Mouse (Mus musculus) stomach, embryonic 14.5 days (tissue): ENCODE measurements around the gene Cd52. TPM values are rescaled to one million over a fixed set of nuclear protein-coding genes. Genes with fewer than 3 reads are reported as not detected.

Source experiments
- ATAC-seq: fragments of 200-750 bp; cut with Nextera tagmentation; 2 replicates; pipeline ENCODE4 v1.8.0; 2017; ENCODE audit warnings: low read depth, moderate TSS enrichment; ENCODE audit not compliant: insufficient number of reproducible peaks, insufficient read depth, low FRiP score
- H3K27ac ChIP-seq: fragments of 300-500 bp; sonication (generic); 2 replicates; pipeline ENCODE4 v1.5.1; 2014; ENCODE audit warnings: mild to moderate bottlenecking, low read length, moderate library complexity, mixed read lengths
- H3K27me3 ChIP-seq: fragments of 300-500 bp; sonication (generic); 2 replicates; pipeline ENCODE4 v1.6.1; 2014; ENCODE audit warnings: low read length, control low read depth, mixed read lengths; ENCODE audit not compliant: control insufficient read depth, insufficient read depth
- H3K36me3 ChIP-seq: fragments of 300-500 bp; sonication (generic); 2 replicates; pipeline ENCODE4 v1.6.1; 2014; ENCODE audit warnings: mild to moderate bottlenecking, control low read depth, low read length, moderate library complexity, mixed read lengths; ENCODE audit not compliant: control insufficient read depth, insufficient read depth
- H3K4me1 ChIP-seq: fragments of 300-500 bp; sonication (generic); 2 replicates; pipeline ENCODE4 v1.6.1; 2014; ENCODE audit warnings: low read length, control low read depth, mixed read lengths; ENCODE audit not compliant: control insufficient read depth, insufficient read depth
- H3K4me2 ChIP-seq: fragments of 300-500 bp; sonication (generic); replicated peaks from 2 replicates; pipeline ENCODE4 v1.6.1; 2014; ENCODE audit warnings: low read depth, low read length, control low read depth
- H3K4me3 ChIP-seq: fragments of 300-500 bp; sonication (generic); 2 replicates; pipeline ENCODE4 v1.5.1; 2014; ENCODE audit warnings: low read depth, low read length, control low read depth
- H3K9ac ChIP-seq: fragments of 300-500 bp; sonication (generic); replicated peaks from 2 replicates; pipeline ENCODE4 v1.6.1; 2014; ENCODE audit warnings: low read depth, mild to moderate bottlenecking, control low read depth, low read length, moderate library complexity, mixed read lengths
- H3K9me3 ChIP-seq: fragments of 300-500 bp; sonication (generic); 2 replicates; pipeline ENCODE4 v1.6.1; 2016; ENCODE audit warnings: low read depth, low read length, control low read depth; ENCODE audit not compliant: control insufficient read depth
- WGBS: fragments of 180-500 bp; shearing (Covaris S2); extraction: QIAGEN DNeasy Blood & Tissue Kit; methylation state at CpG from one replicate; pipeline ENCODE4 v1.1.7; 2014; 5-methylcytosine and 5-hydroxymethylcytosine counted together
- polyA plus RNA-seq: library from polyadenylated mRNA; unstranded; fragments of >200 nt; fragmentation: Nextera tagmentation; extraction: Ambion mirVana; gene quantifications from 2 replicates; pipeline ENCODE4 v1.2.1, GENCODE M21; 2014

The Cd52 gene
- polyA plus RNA-seq, 1 experiment from 2014 or later, result 16.4 TPM

GRCm38 (mm10) chr4:134106105-134106504, 11.2 kb upstream of the Cd52 start:
- no peaks in the 10 kb centered on the region for H3K36me3 ChIP-seq
- no peak for ATAC-seq
- no peaks in the 10 kb centered on the region for H3K9me3 ChIP-seq
- WGBS, result 69% methylated on average over 7 of the region's 7 CpGs
- H3K4me1 ChIP-seq, result 0 out of 2 replicates have a peak, but pooled peaks cover 3% of the 10 kb centered on the region
- H3K4me3 ChIP-seq, result no peak overlapping the region
- H3K4me2 ChIP-seq, result no peak overlapping the region
- no peak overlapping the region for H3K27ac ChIP-seq
- H3K9ac ChIP-seq, result no peak overlapping the region
- H3K27me3 ChIP-seq, result no peaks in the 10 kb centered on the region

- Histone ChIP-seq H3K9ac (peak overlapping the region; percentile 38), H3K4me2 (peak overlapping the region; percentile 68), H3K4me1 (0 out of 2 replicates have a peak, but pooled peaks cover 3% of the 10 kb centered on the region), H3K27ac (0 out of 2 replicates have a peak overlapping the region, but pooled peaks have one; percentile 10), H3K36me3 (no peaks in the 10 kb centered on the region), H3K9me3 (no peaks in the 10 kb centered on the region), H3K27me3 (no peaks in the 10 kb centered on the region), H3K4me3 (peak overlapping the region; percentile 81)
- no peak for ATAC-seq
- 5% methylated on average over 21 of the region's 21 CpGs for WGBS
Measured at GRCm38 (mm10) chr4:134102742-134103119, 7.8 kb upstream of the Cd52 start.

GRCm38 (mm10) chr4:134101979-134102741, 7.3 kb upstream of the Cd52 start, which contains the start of gene Ubxn11:
Gene Ubxn11 (plus strand): TSS chr4:134102570.
- H3K27me3 ChIP-seq, result no peaks in the 10 kb centered on the region
- peak; percentile 96 for ATAC-seq
- peak within 1 kb of the TSS; percentile 38 for H3K9ac ChIP-seq
- WGBS, result 18% methylated on average over 34 of the region's 34 CpGs
- no peaks in the 10 kb centered on the region for H3K36me3 ChIP-seq
- H3K9me3 ChIP-seq, result no peaks in the 10 kb centered on the region
- H3K4me3 ChIP-seq, result peak within 1 kb of the TSS; percentile 81
- peak within 1 kb of the TSS; percentile 68 for H3K4me2 ChIP-seq
- 0 out of 2 replicates have a peak within 1 kb of the TSS, but pooled peaks have one; percentile 10 for H3K27ac ChIP-seq
- 0 out of 2 replicates have a peak, but pooled peaks cover 3% of the 10 kb centered on the region for H3K4me1 ChIP-seq

GRCm38 (mm10) chr4:134100245-134100644, 5.4 kb upstream of the Cd52 start:
- 79% methylated on average over 4 of the region's 4 CpGs for WGBS
- ATAC-seq, result no peak
- Histone ChIP-seq H3K9ac (no peak overlapping the region), H3K4me3 (no peak overlapping the region), H3K4me2 (no peak overlapping the region), H3K27ac (no peak overlapping the region), H3K9me3 (no peaks in the 10 kb centered on the region), H3K36me3 (no peaks in the 10 kb centered on the region), H3K27me3 (no peaks in the 10 kb centered on the region), H3K4me1 (0 out of 2 replicates have a peak, but pooled peaks cover 3% of the 10 kb centered on the region)

- Histone ChIP-seq H3K4me3 (no peak overlapping the region), H3K27ac (no peak overlapping the region), H3K36me3 (no peaks in the 10 kb centered on the region), H3K4me1 (0 out of 2 replicates have a peak, but pooled peaks cover 3% of the 10 kb centered on the region), H3K9ac (no peak overlapping the region), H3K9me3 (no peaks in the 10 kb centered on the region), H3K4me2 (no peak overlapping the region), H3K27me3 (no peaks in the 10 kb centered on the region)
- ATAC-seq, result no peak
- 47% methylated on average over 8 of the region's 8 CpGs for WGBS
Measured at GRCm38 (mm10) chr4:134098628-134099027, 3.7 kb upstream of the Cd52 start.

- Histone ChIP-seq H3K4me2 (no peak overlapping the region), H3K27me3 (no peaks in the 10 kb centered on the region), H3K4me3 (no peak overlapping the region), H3K9me3 (no peaks in the 10 kb centered on the region), H3K36me3 (no peaks in the 10 kb centered on the region), H3K9ac (no peak overlapping the region), H3K4me1 (no peaks in the 10 kb centered on the region), H3K27ac (no peak overlapping the region)
- WGBS, result 76% methylated on average over 5 of the region's 5 CpGs
- no peak for ATAC-seq
Measured at GRCm38 (mm10) chr4:134097015-134097608, 2.2 kb upstream of the Cd52 start.

- Histone ChIP-seq H3K27ac (no peak overlapping the region), H3K36me3 (no peaks in the 10 kb centered on the region), H3K9ac (no peak overlapping the region), H3K9me3 (no peaks in the 10 kb centered on the region), H3K4me2 (no peak overlapping the region), H3K4me3 (no peak overlapping the region), H3K4me1 (no peaks in the 10 kb centered on the region), H3K27me3 (no peaks in the 10 kb centered on the region)
- ATAC-seq, result no peak
- WGBS, result 87% methylated on average over 3 of the region's 3 CpGs
Measured at GRCm38 (mm10) chr4:134096120-134096519, 1.2 kb upstream of the Cd52 start.

GRCm38 (mm10) chr4:134094004-134094564, 798 bp downstream of the Cd52 start:
- H3K27me3 ChIP-seq, result no peaks in the 10 kb centered on the region
- H3K27ac ChIP-seq, result no peak overlapping the region
- no peak overlapping the region for H3K4me2 ChIP-seq
- no peak overlapping the region for H3K4me3 ChIP-seq
- no peaks in the 10 kb centered on the region for H3K4me1 ChIP-seq
- no peak overlapping the region for H3K9ac ChIP-seq
- ATAC-seq, result no peak
- no peaks in the 10 kb centered on the region for H3K36me3 ChIP-seq
- 88% methylated on average over 7 of the region's 7 CpGs for WGBS
- H3K9me3 ChIP-seq, result no peaks in the 10 kb centered on the region
